Mouse (Mus musculus): Measurements from ENCODE around the gene Gm14151.
"Not testable (repeated sequence)": the region's sequence is repeated elsewhere in the genome, so short reads cannot be mapped to it uniquely, and the experiment has no call there.

Gm14151 gene

GRCm38 (mm10) chr2:151092250-151092649 is at the start of gene Gm14151:
Gene Gm14151, minus strand, starts transcription at chr2:151092350.
- DNase-seq: not testable (repeated sequence)

- DNase-seq: not testable (repeated sequence)
These were observed 5.8 kb upstream of the Gm14151 start, which contains the start of gene Gm14147 for GRCm38 (mm10) chr2:151097945-151098344. Gene Gm14147, plus strand, starts transcription at chr2:151098245.

- DNase-seq: no peak
These were observed 35.5 kb downstream of the Gm14151 start for GRCm38 (mm10) chr2:151056637-151057036.

- DNase-seq: no peak
These were observed 51.7 kb downstream of the Gm14151 start for GRCm38 (mm10) chr2:151040411-151040810.

- no peak for DNase-seq
These were observed 52.4 kb downstream of the Gm14151 start for GRCm38 (mm10) chr2:151039726-151040125.

- peak; percentile 96 for DNase-seq
These were observed 52.9 kb downstream of the Gm14151 start, which contains the start of the genes Ninl and Nanp for GRCm38 (mm10) chr2:151039232-151039695. Gene Ninl, minus strand, starts transcription at chr2:151039382. Gene Nanp, minus strand, starts transcription at chr2:151039398.

- no peak for DNase-seq
These were observed 53.3 kb downstream of the Gm14151 start for GRCm38 (mm10) chr2:151038811-151039222.

GRCm38 (mm10) chr2:151037876-151038552 is 54.1 kb downstream of the Gm14151 start:
- DNase-seq: peak; percentile 7 to 15

- DNase-seq: no peak
These were observed 54.9 kb downstream of the Gm14151 start for GRCm38 (mm10) chr2:151037292-151037691.

All from cerebellum, postnatal 14 days (tissue).